Mouse (Mus musculus) forelimb bud, embryonic 11.5 days (tissue): ENCODE results near the gene Cyp2t4.
A peak's percentile ranks its signal among the peaks of the same experiment; 100 is the strongest.

ENCODE experiments used
- DNase-seq: peaks from one replicate; pipeline ENCODE4 v3.0.0-alpha.2; 2012; ENCODE audit warnings: low read depth, low spot score

Gene Cyp2t4

GRCm38 (mm10) chr7:27180837-27181695 is 27.6 kb downstream of the Cyp2t4 start, which contains the start of the genes Gm21983 and Mia:
Gm21983 (minus strand) TSS chr7:27181086.
Mia (minus strand) TSS chr7:27181157.
- no peak for DNase-seq

GRCm38 (mm10) chr7:27182498-27182897 is 29.0 kb downstream of the Cyp2t4 start:
- DNase-seq, result no peak

GRCm38 (mm10) chr7:27184964-27185363 is 31.4 kb downstream of the Cyp2t4 start:
- DNase-seq, result peak; percentile 35

- no peak for DNase-seq
Observed at GRCm38 (mm10) chr7:27185986-27186385, 32.5 kb downstream of the Cyp2t4 start.

- DNase-seq, result no peak
Observed at GRCm38 (mm10) chr7:27189271-27189931, 35.9 kb downstream of the Cyp2t4 start.

GRCm38 (mm10) chr7:27192434-27192833 is 38.9 kb downstream of the Cyp2t4 start:
- no peak for DNase-seq

- no peak for DNase-seq
Observed at GRCm38 (mm10) chr7:27193731-27194130, 40.2 kb downstream of the Cyp2t4 start.

GRCm38 (mm10) chr7:27195681-27196611 is 42.4 kb downstream of the Cyp2t4 start, which contains the start of the genes BC024978 and Snrpa:
BC024978 (plus strand) TSS chr7:27195781.
Snrpa (minus strand) TSS chr7:27196271.
- peak; percentile 98 for DNase-seq

- DNase-seq, result no peak
Observed at GRCm38 (mm10) chr7:27197136-27197535, 43.6 kb downstream of the Cyp2t4 start.

- DNase-seq, result no peak
Observed at GRCm38 (mm10) chr7:27197634-27198033, 44.1 kb downstream of the Cyp2t4 start.

- no peak for DNase-seq
Observed at GRCm38 (mm10) chr7:27198355-27198754, 44.8 kb downstream of the Cyp2t4 start.

- no peak for DNase-seq
Observed at GRCm38 (mm10) chr7:27198779-27199178, 45.3 kb downstream of the Cyp2t4 start.

GRCm38 (mm10) chr7:27203730-27204449 is 50.4 kb downstream of the Cyp2t4 start:
- DNase-seq, result no peak
